Mouse (Mus musculus) testis, postnatal 10 days (tissue): ENCODE data around the gene Agpat2.

Source experiments
- DNase-seq: peaks from one replicate; pipeline ENCODE4 v3.0.0; 2021; ENCODE audit warnings: low spot score

Gene Agpat2

GRCm38 (mm10) chr2:26603720-26604671 lies at the start of gene Agpat2:
Gene Agpat2 (minus strand): TSS chr2:26604417.
- peak; percentile 86 for DNase-seq

DNA sequence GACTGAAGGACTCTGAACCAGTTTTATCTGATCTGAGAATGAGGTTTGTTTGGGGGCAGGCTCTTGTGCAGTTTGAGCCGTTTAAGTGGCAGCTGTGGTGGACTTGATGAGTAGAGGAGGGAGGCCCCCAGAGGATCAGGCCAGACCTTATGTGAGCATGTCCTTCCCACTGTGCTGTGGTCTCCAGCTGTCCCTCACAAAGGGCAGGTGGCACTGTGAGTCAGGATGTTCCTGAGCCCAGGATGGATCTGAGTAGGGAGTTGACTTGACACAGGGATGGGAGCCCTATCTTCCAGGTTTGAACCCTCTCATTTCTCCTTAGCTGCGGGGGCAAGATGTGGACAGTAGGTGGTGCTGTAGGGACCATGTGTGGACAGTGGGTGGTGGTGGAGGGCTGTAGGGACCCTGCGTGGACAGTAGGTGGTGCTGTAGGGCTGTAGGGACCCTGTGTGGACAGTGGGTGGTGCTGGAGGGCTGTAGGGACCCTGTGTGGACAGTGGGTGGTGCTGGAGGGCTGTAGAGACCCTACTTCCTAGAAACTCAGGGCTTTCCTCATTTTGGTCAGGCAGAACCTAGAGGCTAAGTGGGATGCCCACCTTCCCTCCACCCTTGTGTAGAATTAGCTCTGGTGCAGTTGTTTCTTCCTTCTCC lies 42.6 kb upstream of the Agpat2 start:
- peak; percentile 74 for DNase-seq

DNA sequence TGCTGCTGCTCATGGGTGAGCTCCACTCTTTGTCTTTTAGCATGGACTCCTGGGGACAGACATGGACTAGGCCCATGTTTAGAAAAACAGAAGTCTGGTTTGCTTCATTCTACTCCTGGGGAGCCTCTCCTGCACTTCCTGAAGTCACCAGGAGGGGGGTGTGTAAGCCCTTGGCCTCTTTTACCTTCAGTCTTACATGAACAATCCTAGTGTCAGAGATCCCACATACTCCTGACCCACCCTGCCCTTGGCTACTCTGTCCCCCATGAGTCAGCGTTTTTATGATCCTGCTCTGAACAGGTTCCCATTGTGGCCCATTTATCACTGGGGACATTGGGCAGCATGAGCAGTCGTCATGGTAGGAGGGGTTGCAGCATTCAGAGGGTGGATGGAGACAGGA lies 39.7 kb upstream of the Agpat2 start:
- DNase-seq, result peak; percentile 65

DNA sequence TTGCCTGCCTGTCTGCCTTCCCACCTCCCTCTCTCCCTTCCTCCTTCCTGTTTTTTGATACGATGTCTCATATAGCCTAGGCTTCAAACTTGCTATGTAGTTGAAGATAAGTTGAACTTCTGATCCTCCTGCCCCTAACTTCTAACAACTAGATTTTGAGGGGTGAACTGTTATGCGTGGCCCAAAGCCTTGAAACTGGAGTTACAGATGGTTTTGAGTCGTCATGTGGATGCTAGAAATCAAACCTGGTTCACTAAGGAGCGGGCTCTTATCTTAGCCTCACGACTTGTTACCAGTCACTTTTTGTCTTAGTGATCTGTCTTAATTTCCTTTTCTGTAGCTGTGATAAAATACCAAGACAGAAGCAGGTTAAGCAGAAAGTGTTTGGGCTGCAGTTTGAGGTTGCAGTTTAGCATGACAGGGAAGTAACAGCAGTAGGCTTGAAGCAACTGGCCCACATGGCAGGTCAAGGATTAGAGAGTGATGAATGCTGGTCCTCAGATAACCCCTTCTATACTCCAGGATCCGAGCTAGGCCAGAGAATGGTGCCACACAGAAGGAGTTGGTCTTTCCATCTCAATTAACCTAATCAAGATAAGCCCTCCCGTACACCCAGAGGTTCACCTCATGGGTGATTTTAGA lies 36.9 kb upstream of the Agpat2 start:
- DNase-seq, result no peak

DNA sequence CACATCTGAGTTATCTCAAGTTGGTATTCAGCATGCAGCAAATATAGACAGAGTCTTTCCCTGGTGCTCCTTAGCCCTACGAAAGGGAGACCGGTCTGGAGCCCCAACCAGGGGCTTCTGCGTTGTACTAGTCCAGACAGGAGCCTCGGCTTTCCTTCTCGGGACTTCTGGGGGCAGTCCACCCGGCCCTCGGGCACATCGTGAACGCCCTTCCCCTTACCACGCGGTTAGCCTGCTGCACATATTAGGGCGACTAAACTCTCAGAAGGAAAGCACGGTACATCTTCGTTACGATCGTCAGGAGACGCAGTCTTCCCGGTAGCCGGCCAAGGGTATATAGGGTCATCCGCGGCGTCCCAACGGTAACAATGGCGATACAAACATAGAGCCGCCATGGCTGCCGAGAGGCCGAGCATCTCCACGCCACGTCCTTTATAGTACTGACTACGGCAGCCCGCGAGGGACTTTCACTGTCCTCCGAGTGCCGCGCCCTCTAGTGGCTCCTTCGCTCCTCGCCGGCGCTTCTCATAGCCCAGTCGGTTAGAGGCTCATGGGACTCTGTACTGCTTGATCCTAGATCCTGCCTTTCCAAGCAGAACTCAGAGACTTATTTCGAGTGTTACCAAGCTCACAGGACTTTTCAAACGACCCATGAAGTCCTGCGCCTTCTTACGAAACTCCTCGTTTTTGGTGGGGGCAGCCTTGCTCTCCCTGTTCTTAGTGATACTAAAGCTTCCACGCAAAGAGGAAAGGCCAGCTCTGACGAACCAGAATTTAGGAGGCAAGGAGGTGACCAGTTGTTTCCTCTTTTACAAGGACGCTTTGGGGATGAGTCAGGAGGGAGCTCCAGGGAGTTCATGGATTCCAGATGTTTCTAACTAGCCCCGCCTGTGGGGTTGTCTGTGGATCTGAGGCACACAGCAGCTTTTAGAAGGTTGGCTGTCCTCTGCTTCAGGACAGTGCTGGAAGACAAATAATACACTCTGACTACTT lies 35.9 kb upstream of the Agpat2 start:
- peak; percentile 99 for DNase-seq

DNA sequence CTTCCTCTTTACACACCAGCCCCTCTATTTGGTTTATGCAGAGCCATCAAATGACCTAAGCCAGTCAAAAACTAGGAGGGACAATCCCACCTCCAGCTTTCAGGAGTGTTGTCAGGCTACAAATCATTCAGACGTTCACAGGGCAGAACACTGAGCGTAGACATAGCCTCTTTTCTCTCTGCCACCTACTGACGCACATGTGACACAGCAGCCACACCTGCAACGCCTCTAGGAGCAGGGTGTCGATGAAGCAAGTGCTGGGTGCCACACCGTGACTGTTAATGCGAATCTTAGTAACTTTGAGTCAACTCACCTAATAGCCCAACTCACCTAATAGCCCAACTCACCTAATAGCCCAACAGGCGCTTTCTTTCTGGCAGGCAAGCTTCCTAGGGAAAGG lies 34.9 kb upstream of the Agpat2 start:
- DNase-seq, result no peak

DNA sequence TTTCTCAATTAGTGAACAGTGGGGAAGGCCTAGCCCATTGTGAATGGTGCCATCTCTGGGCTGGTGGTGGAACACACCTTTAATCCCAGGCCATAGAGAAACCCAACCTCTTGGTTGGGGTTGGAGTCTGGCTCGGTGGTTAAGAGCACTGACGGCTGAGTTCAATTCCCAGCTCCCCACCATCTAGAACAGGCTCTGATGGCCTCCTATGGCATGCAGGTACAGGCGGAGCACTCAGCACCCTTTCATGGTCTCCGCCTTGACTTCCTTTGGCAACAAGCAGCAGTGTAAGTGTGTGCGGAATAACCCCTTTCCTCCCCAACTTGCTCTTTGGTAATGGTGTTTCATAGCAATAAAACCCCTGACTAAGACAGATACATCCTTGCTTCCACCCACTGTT lies 34.4 kb upstream of the Agpat2 start:
- no peak for DNase-seq

DNA sequence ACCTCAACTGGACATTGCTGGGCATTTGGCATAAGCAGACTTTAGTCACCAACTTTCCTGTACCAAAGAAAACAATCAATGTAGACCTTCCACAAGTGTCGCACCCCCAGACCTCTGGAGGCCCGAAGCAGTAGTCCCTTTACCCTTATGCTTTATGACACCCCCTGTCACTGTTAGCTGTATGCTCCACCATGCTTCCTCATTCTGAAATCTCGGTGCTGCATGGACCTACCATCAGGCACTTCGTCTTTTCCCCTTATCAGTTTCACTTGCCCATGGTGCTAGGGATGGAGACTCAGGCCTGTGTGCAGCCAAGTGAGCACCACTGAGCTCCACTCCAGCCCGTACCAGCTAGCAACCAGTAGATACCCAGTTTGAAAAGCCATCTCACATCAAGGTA lies 33.8 kb upstream of the Agpat2 start:
- no peak for DNase-seq

GRCm38 (mm10) chr2:26637316-26637932 lies 33.2 kb upstream of the Agpat2 start:
- no peak for DNase-seq

DNA sequence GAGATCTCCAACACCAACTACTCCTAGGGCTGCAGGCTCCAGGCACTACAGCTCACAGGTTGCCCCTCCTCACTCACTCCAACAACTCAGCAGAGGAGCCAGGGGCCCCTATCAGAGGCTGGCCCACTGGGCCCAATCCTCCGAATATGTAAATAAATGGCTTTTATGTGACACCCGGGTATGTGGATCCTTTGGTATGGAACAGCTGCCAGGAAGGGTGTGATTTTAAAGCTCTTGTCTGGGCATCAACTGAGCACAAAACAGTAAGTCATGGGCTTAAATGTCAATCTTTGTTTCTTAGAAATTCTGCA lies 32.1 kb upstream of the Agpat2 start:
- no peak for DNase-seq

DNA sequence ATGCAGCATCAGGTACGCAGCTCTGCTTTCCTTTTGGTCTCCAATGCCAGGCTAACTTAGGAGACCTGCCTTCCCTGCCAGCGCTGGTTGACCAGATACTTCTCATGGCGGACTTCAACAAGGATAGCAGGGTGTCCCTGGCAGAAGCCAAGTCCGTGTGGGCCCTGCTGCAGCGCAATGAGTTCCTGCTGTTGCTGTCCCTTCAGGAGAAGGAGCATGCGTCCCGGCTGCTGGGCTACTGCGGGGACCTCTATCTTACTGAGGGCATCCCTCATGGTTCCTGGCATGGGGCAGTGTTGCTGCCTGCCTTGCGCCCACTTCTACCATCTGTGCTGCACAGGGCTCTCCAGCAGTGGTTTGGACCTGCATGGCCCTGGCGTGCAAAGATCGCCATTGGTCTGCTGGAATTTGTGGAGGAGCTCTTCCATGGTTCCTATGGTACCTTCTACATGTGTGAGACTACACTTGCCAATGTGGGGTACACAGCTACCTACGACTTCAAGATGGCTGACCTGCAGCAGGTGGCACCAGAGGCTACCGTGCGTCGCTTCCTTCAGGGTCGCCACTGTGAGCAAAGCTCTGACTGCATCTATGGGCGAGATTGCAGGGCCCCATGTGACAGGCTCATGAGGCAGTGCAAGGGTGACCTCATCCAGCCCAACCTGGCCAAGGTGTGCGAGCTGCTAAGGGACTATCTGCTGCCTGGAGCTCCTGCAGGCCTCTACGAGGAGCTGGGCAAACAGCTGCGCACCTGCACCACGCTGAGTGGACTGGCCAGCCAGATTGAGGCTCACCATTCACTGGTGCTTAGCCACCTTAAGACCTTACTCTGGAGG lies 31.5 kb upstream of the Agpat2 start:
- DNase-seq, result no peak

DNA sequence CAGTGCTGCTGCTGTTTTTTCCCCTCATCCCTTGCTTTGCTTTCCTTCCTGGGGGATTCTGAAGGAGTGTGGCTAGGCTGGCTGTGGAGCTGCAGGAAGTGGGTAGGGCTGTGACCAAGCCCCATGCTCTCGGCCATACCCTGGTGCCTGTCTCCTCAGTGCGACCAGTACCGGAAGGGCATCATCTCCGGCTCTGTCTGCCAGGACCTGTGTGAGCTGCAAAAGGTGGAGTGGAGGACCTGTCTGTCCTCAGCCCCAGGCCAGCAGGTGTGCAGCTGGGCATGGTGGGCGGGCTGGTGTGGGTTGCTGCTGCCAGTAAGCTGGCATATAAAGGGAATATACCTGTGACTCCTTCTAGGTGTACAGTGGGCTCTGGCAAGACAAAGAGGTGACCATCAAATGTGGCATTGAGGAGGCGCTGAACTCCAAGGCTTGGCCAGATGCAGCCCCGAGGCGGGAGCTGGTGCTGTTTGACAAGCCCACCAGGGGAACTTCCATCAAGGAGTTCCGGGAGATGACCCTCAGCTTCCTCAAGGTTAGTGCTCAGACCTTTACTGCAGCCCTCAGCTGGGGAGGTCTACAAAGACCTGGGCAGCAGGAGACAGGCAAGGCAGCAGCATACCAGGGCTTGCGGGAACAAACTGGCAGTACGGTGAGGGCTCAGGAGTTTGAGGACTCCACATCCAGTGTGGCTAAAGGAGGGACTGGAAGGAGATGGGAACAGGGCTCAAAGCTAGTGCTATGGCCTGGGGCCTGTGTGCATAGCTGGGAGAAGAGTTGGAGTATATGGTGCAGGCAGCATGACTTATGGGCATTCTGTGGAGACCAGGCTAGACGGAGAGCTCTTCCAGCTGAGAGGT lies 30.6 kb upstream of the Agpat2 start:
- no peak for DNase-seq

- no peak for DNase-seq
Measured at GRCm38 (mm10) chr2:26633953-26634530, 29.8 kb upstream of the Agpat2 start.

DNA sequence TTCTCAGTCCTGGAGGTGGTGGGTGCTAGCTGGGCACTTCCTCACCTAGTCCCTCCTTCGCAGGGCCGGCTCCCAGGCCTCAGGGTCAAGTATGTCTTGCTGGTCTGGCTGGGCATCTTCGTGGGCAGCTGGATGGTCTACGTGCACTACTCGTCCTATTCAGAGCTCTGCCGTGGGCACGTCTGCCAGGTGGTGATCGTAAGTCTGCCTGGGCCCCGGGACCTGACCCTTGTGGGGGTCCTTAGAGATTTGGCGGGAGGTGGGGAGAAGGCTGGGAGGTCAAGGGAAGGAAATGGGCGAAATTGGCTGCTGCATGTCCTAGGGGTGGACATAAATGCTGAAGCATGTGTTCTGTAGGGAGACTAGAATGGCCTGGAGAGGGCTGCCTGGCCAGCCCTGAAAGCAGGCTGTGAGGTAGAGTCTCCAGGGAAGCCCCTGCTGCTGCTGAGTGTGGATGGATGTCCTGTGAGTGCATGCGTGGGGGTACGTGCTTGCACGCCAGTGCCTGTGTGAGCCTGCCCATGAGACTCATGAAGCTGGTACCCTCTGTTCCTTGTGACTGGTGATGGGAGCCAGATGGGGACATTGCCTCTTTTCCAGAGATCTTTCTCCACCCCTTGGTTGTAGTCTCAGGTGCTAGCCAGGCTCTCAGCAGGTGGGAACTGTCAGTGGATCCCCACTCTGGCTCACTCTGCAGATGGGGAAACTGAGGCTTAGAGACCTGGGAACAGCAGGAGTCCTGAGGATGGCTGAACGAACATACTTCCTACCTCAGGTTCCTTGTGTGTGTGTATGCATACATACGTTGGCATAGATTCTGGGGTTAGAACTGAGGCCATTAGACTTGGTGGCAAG lies 28.6 kb upstream of the Agpat2 start:
- DNase-seq, result no peak

DNA sequence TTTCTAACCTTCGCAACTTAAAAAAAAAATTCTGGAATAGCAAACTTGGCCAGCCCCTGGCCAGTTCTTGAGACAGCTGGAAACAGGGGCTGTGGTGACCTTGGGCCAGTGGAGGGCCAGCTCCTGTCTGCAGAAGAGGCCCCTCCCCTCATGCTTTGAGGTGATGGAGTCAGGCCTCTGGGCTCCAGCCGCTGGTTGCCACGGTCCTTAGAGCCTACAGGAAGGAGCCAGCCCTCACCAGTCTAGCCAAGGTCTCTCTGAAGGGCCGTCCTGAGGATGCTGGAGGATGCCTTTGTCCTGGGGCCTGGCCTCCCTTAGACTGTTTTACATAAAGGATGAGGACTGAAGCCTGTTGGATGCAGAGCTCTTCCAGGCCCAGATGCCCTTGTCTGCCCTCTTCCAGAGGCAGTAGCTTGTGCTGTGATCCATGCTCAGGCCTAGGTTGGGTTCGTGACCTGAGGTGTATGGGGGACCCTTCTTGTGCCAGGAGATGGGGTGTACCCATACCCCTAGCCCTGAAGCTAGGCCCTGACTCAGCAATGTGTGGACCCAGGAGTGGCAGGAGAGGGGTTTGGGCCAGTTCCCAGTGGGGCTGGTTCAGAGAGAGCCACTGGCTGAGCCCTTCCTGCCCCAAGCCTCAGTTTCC lies 24.7 kb upstream of the Agpat2 start:
- DNase-seq, result no peak

DNA sequence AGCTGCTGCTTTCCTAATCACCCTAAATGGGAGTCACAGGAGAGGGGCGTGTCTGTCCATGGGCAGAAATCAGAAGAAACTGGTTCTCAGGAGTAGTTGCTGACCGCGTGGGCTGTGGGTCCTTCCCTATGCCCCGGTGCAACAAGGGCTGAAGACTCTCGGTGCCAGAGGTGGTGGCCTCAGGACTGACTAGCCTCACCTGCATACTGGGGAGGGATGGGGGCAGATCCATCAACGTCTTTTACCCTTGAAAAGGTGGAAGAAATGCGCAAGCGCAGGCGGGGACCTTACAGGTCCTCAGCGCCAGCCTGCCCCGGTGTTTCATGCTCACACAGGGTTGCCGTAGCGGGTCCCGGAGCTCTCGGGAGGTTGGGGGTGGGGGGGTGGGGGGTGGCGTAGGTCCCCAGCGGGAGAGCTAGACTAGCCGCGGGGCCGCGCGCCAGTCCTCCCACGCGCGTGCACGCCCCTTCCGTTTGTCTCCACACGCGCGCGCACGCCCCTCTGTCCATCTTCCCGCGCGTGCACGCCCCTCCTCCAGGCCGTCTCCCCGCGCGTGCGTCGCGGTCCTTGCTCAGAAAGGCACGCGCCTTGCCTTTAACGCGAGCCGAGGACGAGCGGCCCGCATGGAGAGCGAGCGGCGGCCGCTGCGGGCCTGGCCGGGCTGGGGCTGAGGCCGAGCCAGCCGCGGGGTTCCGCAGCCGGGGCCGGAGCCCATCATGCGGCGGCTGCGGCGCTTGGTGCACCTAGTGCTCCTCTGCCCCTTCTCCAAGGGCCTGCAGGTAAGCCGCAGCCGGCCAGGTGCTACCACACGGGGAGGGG lies 23.9 kb upstream of the Agpat2 start, which contains the start of gene Fam69b:
Gene Fam69b (plus strand): TSS at position 537 of the 819 bp plus-strand sequence.
- peak; percentile 88 for DNase-seq

DNA sequence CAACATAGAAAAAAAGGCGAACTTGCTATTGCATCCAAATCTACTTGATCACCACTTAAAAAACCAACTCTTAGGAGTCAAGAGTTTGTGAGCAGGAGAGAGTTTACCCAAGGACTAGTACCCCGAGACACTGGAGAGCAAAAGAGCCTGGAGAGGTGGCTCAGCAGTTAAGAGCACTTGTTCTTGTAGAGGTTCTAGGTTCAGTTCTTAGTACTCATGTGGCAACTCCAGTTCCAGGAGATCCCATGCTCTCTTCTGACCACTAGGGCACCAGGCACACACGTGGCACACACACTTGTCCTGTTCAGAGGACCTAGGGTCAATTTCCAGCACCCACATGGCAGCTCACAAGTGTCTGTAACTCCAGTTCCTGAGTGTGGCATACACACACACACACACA lies 21.9 kb upstream of the Agpat2 start:
- DNase-seq, result no peak
